Mouse (Mus musculus): ENCODE measurements around the gene Mamld1. TPM values are rescaled to one million over a fixed set of nuclear protein-coding genes. Genes with fewer than 3 reads are reported as not detected.

Gene Mamld1
- polyA plus RNA-seq, 1 experiment: 3.8 TPM

DNA sequence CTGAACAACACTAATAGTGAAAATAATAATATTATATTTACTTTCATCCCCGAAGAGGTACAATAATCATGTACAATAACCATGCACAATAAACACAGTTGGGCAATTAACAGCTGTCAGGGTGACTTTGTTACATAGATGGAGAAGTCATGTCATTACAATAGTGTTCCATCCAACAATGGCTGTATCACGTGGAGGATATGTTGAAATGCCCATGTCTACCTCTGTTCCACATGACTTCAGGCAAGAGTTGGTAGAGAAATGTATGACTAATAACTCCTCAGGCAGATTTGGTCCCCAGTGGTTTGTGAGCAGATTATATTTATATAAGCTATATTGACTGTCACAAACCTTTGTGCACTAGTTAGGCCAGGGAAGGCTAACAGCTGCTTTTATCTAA lies 154.7 kb downstream of the Mamld1 start:
- 73% methylated on average over 2 of the region's 2 CpGs for WGBS
- no peak for TF ChIP-seq CTCF (IDR thresholded peaks at IDR 0.05; ENCODE audit: extremely low read depth, insufficient read depth, insufficient read length, insufficient replicate concordance)
- no peak for TF ChIP-seq POLR2A (IDR thresholded peaks at IDR 0.05; ENCODE audit: low read depth, low read length)

More for the DNA sequence above, 154.7 kb downstream of the Mamld1 start:
- Histone ChIP-seq H3K27ac (ENCODE audit: insufficient read depth, low read length) (no peak overlapping the region), H3K4me3 (ENCODE audit: extremely low read depth, insufficient read depth, insufficient read length) (no peak overlapping the region), H3K36me3 (ENCODE audit: control insufficient read depth, insufficient read depth, low read length) (no peaks in the 10 kb centered on the region), H3K4me1 (ENCODE audit: control insufficient read depth, insufficient read depth, insufficient read length) (no peaks in the 10 kb centered on the region), H3K27me3 (ENCODE audit: control insufficient read depth, insufficient read depth, low read length) (no peaks in the 10 kb centered on the region)
- no peak for DNase-seq (ENCODE audit: low read depth in 1 of 2, low spot score in 2 of 2)

Other genes with a start within 250 kb of the Mamld1 start
- 1.2 and 1.3 TPM in 2 replicates for gene Mtm1, start 160.5 kb downstream of the Mamld1 start, polyA plus RNA-seq (2012; rRNA removed)